Mouse (Mus musculus): ENCODE measurements at regions not wholly inside any gene's neighbourhood (a gene's known extent, or its start where the extent isn't known, plus 50 kb on each side); places are given as distances from the start of the nearest gene placed in this dataset.

GRCm38 (mm10) chr8:51409123-51409522 is 2102.4 kb upstream of the Aga start:
- Histone ChIP-seq H3K9ac (ENCODE audit: insufficient read depth, low read depth, low read length, poor library complexity, severe bottlenecking) (no peak overlapping the region), H3K27ac (ENCODE audit: insufficient read depth, low read depth, low read length, poor library complexity, severe bottlenecking) (no peak overlapping the region), H3K9me3 (ENCODE audit: control insufficient read depth, insufficient read depth, low read depth, low read length) (no peaks in the 10 kb centered on the region), H3K4me1 (ENCODE audit: control insufficient read depth in 2 of 2, insufficient read depth in 2 of 2, low read length in 2 of 2, poor library complexity in 1 of 2) (no peaks in the 10 kb centered on the region), H3K4me3 (ENCODE audit: insufficient read depth in 1 of 2, low read depth in 1 of 2, low read length in 2 of 2, poor library complexity in 1 of 2, severe bottlenecking in 1 of 2) (no peak overlapping the region), H3K36me3 (ENCODE audit: control insufficient read depth, insufficient read depth, low read length, poor library complexity, severe bottlenecking) (no peaks in the 10 kb centered on the region)
- DNase-seq (ENCODE audit: low read depth, low spot score) = no peak
- TF ChIP-seq MAFK (IDR thresholded peaks at IDR 0.05; ENCODE audit: insufficient read depth, low read depth, low read length) (no peak), ZNF384 (IDR thresholded peaks at IDR 0.05; ENCODE audit: low read depth, low read length) (no peak), ZC3H11A (IDR thresholded peaks at IDR 0.05; ENCODE audit: borderline replicate concordance, low read depth, low read length) (no peak), HCFC1 (IDR thresholded peaks at IDR 0.05; ENCODE audit: borderline replicate concordance, insufficient read depth, low read length) (no peak), CHD2 (IDR thresholded peaks at IDR 0.05; ENCODE audit: low read depth, low read length) (no peak)
- in situ Hi-C loops (cut with MboI; ENCODE audit: low sequenced_read_pairs in 2 of 2, unreplicated experiment in 2 of 2) = no loop called here

GRCm38 (mm10) chr8:51428443-51428842 is 2083.1 kb upstream of the Aga start:
- DNase-seq (ENCODE audit: low read depth, low spot score) = no peak
- in situ Hi-C loops (cut with MboI; ENCODE audit: low sequenced_read_pairs in 2 of 2, unreplicated experiment in 2 of 2) = no loop called here

GRCm38 (mm10) chr8:51428851-51429250 is 2082.7 kb upstream of the Aga start:
- H3K4me1 ChIP-seq (ENCODE audit: control insufficient read depth in 2 of 2, insufficient read depth in 2 of 2, low read length in 2 of 2, poor library complexity in 1 of 2) = no peaks in the 10 kb centered on the region
- H3K27ac ChIP-seq (ENCODE audit: insufficient read depth, low read depth, low read length, poor library complexity, severe bottlenecking) = no peak overlapping the region
- H3K4me3 ChIP-seq (ENCODE audit: insufficient read depth in 1 of 2, low read depth in 1 of 2, low read length in 2 of 2, poor library complexity in 1 of 2, severe bottlenecking in 1 of 2) = no peak overlapping the region
- DNase-seq (ENCODE audit: low read depth, low spot score) = no peak
- H3K9me3 ChIP-seq (ENCODE audit: control insufficient read depth, insufficient read depth, low read depth, low read length) = no peaks in the 10 kb centered on the region
- H3K36me3 ChIP-seq (ENCODE audit: control insufficient read depth, insufficient read depth, low read length, poor library complexity, severe bottlenecking) = no peaks in the 10 kb centered on the region
- H3K9ac ChIP-seq (ENCODE audit: insufficient read depth, low read depth, low read length, poor library complexity, severe bottlenecking) = no peak overlapping the region
- TF ChIP-seq HCFC1 (IDR thresholded peaks at IDR 0.05; ENCODE audit: borderline replicate concordance, insufficient read depth, low read length) = no peak
- no peak for TF ChIP-seq MAFK (IDR thresholded peaks at IDR 0.05; ENCODE audit: insufficient read depth, low read depth, low read length)
- no peak for TF ChIP-seq CHD2 (IDR thresholded peaks at IDR 0.05; ENCODE audit: low read depth, low read length)
- TF ChIP-seq ZC3H11A (IDR thresholded peaks at IDR 0.05; ENCODE audit: borderline replicate concordance, low read depth, low read length) = no peak
- no peak for TF ChIP-seq ZNF384 (IDR thresholded peaks at IDR 0.05; ENCODE audit: low read depth, low read length)
- in situ Hi-C loops (cut with MboI; ENCODE audit: low sequenced_read_pairs in 2 of 2, unreplicated experiment in 2 of 2) = no loop called here

More at GRCm38 (mm10) chr8:51428443-51428842, 2083.1 kb upstream of the Aga start:
- H3K4me3 ChIP-seq (ENCODE audit: insufficient read depth in 1 of 2, low read depth in 1 of 2, low read length in 2 of 2, poor library complexity in 1 of 2, severe bottlenecking in 1 of 2) = no peak overlapping the region
- H3K9ac ChIP-seq (ENCODE audit: insufficient read depth, low read depth, low read length, poor library complexity, severe bottlenecking) = no peak overlapping the region
- TF ChIP-seq ZNF384 (IDR thresholded peaks at IDR 0.05; ENCODE audit: low read depth, low read length) (no peak), MAFK (IDR thresholded peaks at IDR 0.05; ENCODE audit: insufficient read depth, low read depth, low read length) (no peak), CHD2 (IDR thresholded peaks at IDR 0.05; ENCODE audit: low read depth, low read length) (no peak), HCFC1 (IDR thresholded peaks at IDR 0.05; ENCODE audit: borderline replicate concordance, insufficient read depth, low read length) (no peak), ZC3H11A (IDR thresholded peaks at IDR 0.05; ENCODE audit: borderline replicate concordance, low read depth, low read length) (no peak)
- H3K9me3 ChIP-seq (ENCODE audit: control insufficient read depth, insufficient read depth, low read depth, low read length) = no peaks in the 10 kb centered on the region
- H3K27ac ChIP-seq (ENCODE audit: insufficient read depth, low read depth, low read length, poor library complexity, severe bottlenecking) = no peak overlapping the region
- no peaks in the 10 kb centered on the region for H3K4me1 ChIP-seq (ENCODE audit: control insufficient read depth in 2 of 2, insufficient read depth in 2 of 2, low read length in 2 of 2, poor library complexity in 1 of 2)
- H3K36me3 ChIP-seq (ENCODE audit: control insufficient read depth, insufficient read depth, low read length, poor library complexity, severe bottlenecking) = no peaks in the 10 kb centered on the region

GRCm38 (mm10) chr8:51447636-51448035 is 2063.9 kb upstream of the Aga start:
- H3K9me3 ChIP-seq (ENCODE audit: control insufficient read depth, insufficient read depth, low read depth, low read length) = no peaks in the 10 kb centered on the region
- TF ChIP-seq MAFK (IDR thresholded peaks at IDR 0.05; ENCODE audit: insufficient read depth, low read depth, low read length) (no peak), CHD2 (IDR thresholded peaks at IDR 0.05; ENCODE audit: low read depth, low read length) (no peak)
- no peak overlapping the region for H3K27ac ChIP-seq (ENCODE audit: insufficient read depth, low read depth, low read length, poor library complexity, severe bottlenecking)
- H3K9ac ChIP-seq (ENCODE audit: insufficient read depth, low read depth, low read length, poor library complexity, severe bottlenecking) = no peak overlapping the region
- H3K4me3 ChIP-seq (ENCODE audit: insufficient read depth in 1 of 2, low read depth in 1 of 2, low read length in 2 of 2, poor library complexity in 1 of 2, severe bottlenecking in 1 of 2) = no peak overlapping the region
- H3K4me1 ChIP-seq (ENCODE audit: control insufficient read depth in 2 of 2, insufficient read depth in 2 of 2, low read length in 2 of 2, poor library complexity in 1 of 2) = no peaks in the 10 kb centered on the region
- in situ Hi-C loops (cut with MboI; ENCODE audit: low sequenced_read_pairs in 2 of 2, unreplicated experiment in 2 of 2) = no loop called here
- DNase-seq (ENCODE audit: low read depth, low spot score) = no peak
- no peaks in the 10 kb centered on the region for H3K36me3 ChIP-seq (ENCODE audit: control insufficient read depth, insufficient read depth, low read length, poor library complexity, severe bottlenecking)

- in situ Hi-C loops (cut with MboI; ENCODE audit: low sequenced_read_pairs in 2 of 2, unreplicated experiment in 2 of 2) = no loop called here
- Histone ChIP-seq H3K4me1 (ENCODE audit: control insufficient read depth in 2 of 2, insufficient read depth in 2 of 2, low read length in 2 of 2, poor library complexity in 1 of 2) (no peaks in the 10 kb centered on the region), H3K36me3 (ENCODE audit: control insufficient read depth, insufficient read depth, low read length, poor library complexity, severe bottlenecking) (no peaks in the 10 kb centered on the region)
These were observed 2062.9 kb upstream of the Aga start for GRCm38 (mm10) chr8:51448600-51448999.

More at GRCm38 (mm10) chr8:51448600-51448999, 2062.9 kb upstream of the Aga start:
- Histone ChIP-seq H3K27ac (ENCODE audit: insufficient read depth, low read depth, low read length, poor library complexity, severe bottlenecking) (no peak overlapping the region), H3K4me3 (ENCODE audit: insufficient read depth in 1 of 2, low read depth in 1 of 2, low read length in 2 of 2, poor library complexity in 1 of 2, severe bottlenecking in 1 of 2) (no peak overlapping the region), H3K9me3 (ENCODE audit: control insufficient read depth, insufficient read depth, low read depth, low read length) (no peaks in the 10 kb centered on the region), H3K9ac (ENCODE audit: insufficient read depth, low read depth, low read length, poor library complexity, severe bottlenecking) (no peak overlapping the region)
- TF ChIP-seq HCFC1 (IDR thresholded peaks at IDR 0.05; ENCODE audit: borderline replicate concordance, insufficient read depth, low read length) (no peak), CHD2 (IDR thresholded peaks at IDR 0.05; ENCODE audit: low read depth, low read length) (no peak), ZNF384 (IDR thresholded peaks at IDR 0.05; ENCODE audit: low read depth, low read length) (no peak), ZC3H11A (IDR thresholded peaks at IDR 0.05; ENCODE audit: borderline replicate concordance, low read depth, low read length) (no peak), MAFK (IDR thresholded peaks at IDR 0.05; ENCODE audit: insufficient read depth, low read depth, low read length) (no peak)
- DNase-seq (ENCODE audit: low read depth, low spot score) = no peak
